Mouse (Mus musculus) brain, embryonic 14.5 days (tissue): ENCODE data around the gene Cdhr5.

Source experiments
- CTCF ChIP-seq: fragments of 200-500 bp; IDR thresholded peaks from 2 replicates; pipeline ENCODE4 v1.5.1; 2012; ENCODE audit warnings: inconsistent platforms, mild to moderate bottlenecking, moderate library complexity, borderline replicate concordance; ENCODE audit not compliant: insufficient read depth, insufficient read length; ENCODE audit errors: extremely low read depth
- POLR2A ChIP-seq: fragments of 200-500 bp; IDR thresholded peaks from 2 replicates; pipeline ENCODE4 v1.6.1; 2012; ENCODE audit warnings: mild to moderate bottlenecking, inconsistent platforms, borderline replicate concordance; ENCODE audit not compliant: poor library complexity, insufficient read depth, insufficient read length, severe bottlenecking; ENCODE audit errors: extremely low read depth

DNA sequence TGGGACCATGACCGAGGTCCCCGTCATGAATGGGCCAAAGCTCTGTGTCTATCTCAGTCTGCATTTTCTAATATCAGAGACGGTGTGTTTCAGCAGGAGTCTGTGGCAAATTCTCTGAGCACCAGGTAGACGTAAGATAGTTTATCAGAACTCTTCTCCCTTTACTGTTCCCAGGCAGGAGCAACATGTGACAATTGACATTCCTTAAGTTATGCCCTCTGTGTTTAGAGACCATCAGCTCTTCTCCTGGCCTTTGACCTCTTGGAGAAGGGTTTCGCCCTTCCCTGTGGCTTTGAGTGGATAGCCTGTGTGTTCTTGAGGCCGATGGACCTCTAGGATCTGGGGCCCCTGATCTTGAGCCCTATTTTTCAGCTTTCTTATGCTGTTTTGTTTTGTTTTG, 46.9 kb downstream of the Cdhr5 start:
- no peak for TF ChIP-seq CTCF
- no peak for TF ChIP-seq POLR2A
